Mouse (Mus musculus) lung, adult 10 weeks (tissue): ENCODE measurements around the gene Col1a2. TPM values are rescaled to one million over a fixed set of nuclear protein-coding genes. Genes with fewer than 3 reads are reported as not detected.

ENCODE experiments used
- polyA plus RNA-seq: library from polyadenylated mRNA; stranded (reverse); fragments of 350-450 nt; fragmentation: Illumina TruSeq; extraction: RNeasy Lipid Tissue Mini Kit (QIAGEN cat#74804); gene quantifications from one replicate; pipeline ENCODE4 v1.2.3, GENCODE M21; 2014; ENCODE audit warnings: low read depth, low replicate concordance; ENCODE audit not compliant: insufficient read depth

The Col1a2 gene
- polyA plus RNA-seq = 70.3 TPM

GRCm38 (mm10) chr6:4504603-4505131 is at the start of gene Col1a2:
Col1a2 (plus strand) TSS chr6:4504814.

Other genes with a start within 250 kb of the Col1a2 start
- gene Casd1, start 96.0 kb downstream of the Col1a2 start, polyA plus RNA-seq = 16.0 TPM
- 65.4 TPM for gene Sgce, start 242.4 kb downstream of the Col1a2 start, polyA plus RNA-seq
- gene Peg10, start 242.5 kb downstream of the Col1a2 start, polyA plus RNA-seq = 0.80 TPM